Mouse (Mus musculus) MEL (cell line): Measurements from ENCODE around the gene Oit3.

Experiments used
- GABPA ChIP-seq: IDR thresholded peaks from 2 replicates; pipeline ENCODE4 v1.6.1; 2012; ENCODE audit warnings: low read depth, mild to moderate bottlenecking, inconsistent platforms, low read length, improper control_type of control experiment, moderate library complexity
- GATA1 ChIP-seq: IDR thresholded peaks from 2 replicates; pipeline ENCODE4 v1.6.1; 2011; ENCODE audit warnings: low read depth, low read length, improper control_type of control experiment
- MEF2A ChIP-seq: IDR thresholded peaks from 2 replicates; pipeline ENCODE4 v1.6.1; 2014; ENCODE audit warnings: low read depth, mild to moderate bottlenecking, inconsistent platforms, low read length, improper control_type of control experiment; ENCODE audit not compliant: poor library complexity, insufficient replicate concordance, severe bottlenecking; ENCODE audit errors: extremely low read depth
- POLR2A ChIP-seq, 2 experiments: IDR thresholded peaks; 2 replicates each; pipeline ENCODE4 v1.6.1; 2011 to 2012; ENCODE audit warnings: low read length in 2 of 2, mild to moderate bottlenecking in 2 of 2, control low read depth in 1 of 2, improper control_type of control experiment in 1 of 2, low read depth in 1 of 2, moderate library complexity in 1 of 2; ENCODE audit not compliant: control insufficient read depth in 1 of 2, insufficient read depth in 1 of 2, poor library complexity in 1 of 2
- ZC3H11A ChIP-seq: IDR thresholded peaks from 2 replicates; pipeline ENCODE4 v1.6.1; 2012; ENCODE audit warnings: low read depth, mild to moderate bottlenecking, inconsistent platforms, low read length, improper control_type of control experiment

DNA sequence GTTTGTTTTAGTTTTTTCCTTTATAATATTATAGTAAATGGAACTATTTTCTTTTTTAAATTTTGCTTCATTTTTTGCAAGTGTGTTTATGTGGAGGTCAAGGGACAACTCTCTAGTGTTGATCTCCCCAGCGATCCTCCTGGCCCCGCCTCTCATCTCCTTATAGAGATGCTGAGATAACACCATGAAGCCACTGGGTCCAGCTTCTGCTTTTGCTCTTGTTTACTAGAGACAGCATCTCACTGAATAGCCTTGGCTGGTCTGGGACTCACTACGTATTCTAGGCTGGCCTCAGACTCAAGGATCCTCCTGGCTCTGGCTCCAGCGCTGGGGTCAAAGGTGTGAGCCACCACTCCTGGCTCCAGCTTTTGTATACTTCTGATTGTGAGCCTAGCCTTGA, 22.1 kb downstream of the Oit3 start:
- TF ChIP-seq GATA1, result peak; percentile 51
- TF ChIP-seq GABPA, result no peak
- no peak for TF ChIP-seq ZC3H11A
- no peak for TF ChIP-seq POLR2A (IDR thresholded peaks at IDR 0.05; ENCODE audit: control insufficient read depth in 1 of 2, insufficient read depth in 1 of 2, low read depth in 1 of 2, low read length in 2 of 2, poor library complexity in 1 of 2)
- no peak for TF ChIP-seq MEF2A
